Mouse (Mus musculus): ENCODE measurements around the gene Rpa2. TPM values are rescaled to one million over a fixed set of nuclear protein-coding genes. Genes with fewer than 3 reads are reported as not detected.

The Rpa2 gene
- total RNA-seq, 2 experiments from 2014 or later, result 10.8 to 13.6 TPM

DNA sequence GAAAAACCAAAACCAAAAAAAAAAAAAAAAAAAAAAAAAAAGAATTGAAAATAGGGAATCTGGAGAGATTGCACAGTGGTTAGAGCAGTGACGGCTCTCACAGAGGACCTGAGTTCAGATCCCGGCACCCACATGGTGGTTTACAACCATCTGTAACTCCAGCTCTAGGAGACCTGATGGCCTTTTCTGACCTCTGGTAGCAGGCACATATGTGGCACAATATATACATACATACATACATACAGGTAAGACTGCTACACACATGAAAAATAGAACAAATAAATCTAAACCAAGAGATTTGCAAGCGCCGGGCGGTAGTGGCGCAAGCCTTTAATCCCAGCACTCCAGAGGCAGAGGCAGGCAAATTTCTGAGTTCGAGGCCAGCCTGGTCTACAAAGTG is 35.7 kb downstream of the Rpa2 start:
- DNase-seq, result no peak

DNA sequence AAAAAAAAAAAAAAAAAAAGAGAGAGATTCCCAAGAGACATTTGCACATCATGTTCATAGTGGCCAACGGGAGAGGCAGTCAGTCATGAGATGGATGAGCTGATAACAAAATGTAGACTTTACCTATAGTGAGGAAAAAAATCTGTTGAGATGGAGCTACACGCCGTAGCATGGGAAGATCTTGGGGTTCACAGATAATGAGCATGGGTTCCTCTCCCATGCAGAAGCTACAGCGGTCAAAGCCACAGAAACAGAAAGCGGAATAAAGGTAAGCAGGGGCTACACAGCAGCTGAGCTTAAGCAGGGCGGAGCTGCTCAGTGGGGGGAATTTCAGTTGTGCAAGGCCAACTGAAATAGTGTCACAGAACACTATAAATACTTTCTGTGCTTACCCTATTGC is 36.2 kb downstream of the Rpa2 start:
- DNase-seq, result peak in 1 of 2 experiments; percentile 12

DNA sequence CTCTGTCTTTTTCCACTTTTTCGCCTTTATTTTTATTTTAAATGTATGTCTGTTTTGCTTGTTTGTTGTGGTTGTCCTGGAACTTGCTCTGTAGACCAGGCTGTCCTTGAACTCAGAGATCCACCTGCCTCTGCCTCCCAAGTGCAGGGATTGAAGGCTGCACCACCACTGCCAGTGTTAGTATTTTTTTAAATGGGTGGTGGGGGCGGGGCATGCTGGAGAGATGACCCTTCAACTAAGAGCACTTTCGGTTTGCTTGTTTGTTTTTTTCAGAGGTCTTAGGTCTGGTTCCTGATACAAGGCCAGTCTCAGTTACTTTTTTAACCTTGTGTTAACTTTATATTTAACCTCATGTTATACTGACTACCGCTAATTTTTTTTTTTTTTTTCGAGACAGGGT is 37.0 kb downstream of the Rpa2 start:
- DNase-seq, result no peak

DNA sequence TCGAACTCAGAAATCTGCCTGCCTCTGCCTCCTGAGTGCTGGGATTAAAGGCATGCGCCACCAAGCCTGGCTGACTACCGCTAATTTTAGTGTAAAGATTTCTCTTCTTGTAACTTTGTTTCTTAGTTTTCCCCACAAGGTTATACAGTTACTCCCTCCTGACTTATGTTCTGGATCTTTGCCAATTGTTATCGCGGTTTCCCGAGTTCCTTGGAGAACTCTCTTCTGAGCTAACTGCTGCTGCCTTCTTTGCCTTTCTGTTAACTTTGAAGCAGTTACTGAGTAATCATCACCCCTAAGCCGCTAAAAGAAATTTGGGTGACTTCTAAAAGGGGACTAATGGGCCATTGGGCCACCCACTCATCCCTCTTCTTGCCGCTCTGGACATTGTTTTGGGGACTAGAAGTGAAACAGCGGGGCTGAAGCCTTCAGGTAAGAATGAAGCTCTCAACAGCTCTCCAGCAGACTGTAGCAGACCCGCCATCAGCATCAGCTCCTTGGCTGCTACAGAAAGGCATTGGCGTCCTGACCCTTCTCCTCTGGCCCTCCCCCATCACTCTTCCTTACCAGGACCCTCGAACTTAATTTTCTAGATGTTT is 37.6 kb downstream of the Rpa2 start:
- no peak for DNase-seq

DNA sequence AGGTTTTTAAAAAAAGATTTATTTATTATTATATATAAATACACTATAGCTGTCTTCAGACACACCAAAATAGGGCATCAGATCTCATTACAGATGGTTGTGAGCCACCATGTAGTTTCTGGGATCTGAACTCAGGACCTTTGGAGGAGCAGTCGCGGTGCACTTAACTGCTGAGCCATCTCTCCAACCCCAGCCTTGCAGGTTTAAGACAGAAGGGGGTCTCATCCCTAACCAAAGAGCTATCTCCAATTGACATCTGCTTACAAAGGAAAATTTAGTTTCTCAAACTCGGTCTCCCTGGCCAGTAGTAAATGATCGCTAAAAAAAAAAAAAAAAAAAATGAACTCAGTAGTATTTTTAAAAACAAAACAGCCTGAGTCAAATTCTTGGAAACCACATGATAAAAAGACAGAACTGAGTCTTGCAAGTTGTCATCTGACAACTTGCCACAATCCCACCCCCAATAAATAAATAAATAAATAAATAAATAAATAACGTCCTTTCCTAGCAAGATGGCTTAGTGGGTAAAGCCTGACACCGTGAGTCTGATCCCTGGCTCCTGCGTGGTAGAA is 38.6 kb downstream of the Rpa2 start:
- DNase-seq, result no peak

DNA sequence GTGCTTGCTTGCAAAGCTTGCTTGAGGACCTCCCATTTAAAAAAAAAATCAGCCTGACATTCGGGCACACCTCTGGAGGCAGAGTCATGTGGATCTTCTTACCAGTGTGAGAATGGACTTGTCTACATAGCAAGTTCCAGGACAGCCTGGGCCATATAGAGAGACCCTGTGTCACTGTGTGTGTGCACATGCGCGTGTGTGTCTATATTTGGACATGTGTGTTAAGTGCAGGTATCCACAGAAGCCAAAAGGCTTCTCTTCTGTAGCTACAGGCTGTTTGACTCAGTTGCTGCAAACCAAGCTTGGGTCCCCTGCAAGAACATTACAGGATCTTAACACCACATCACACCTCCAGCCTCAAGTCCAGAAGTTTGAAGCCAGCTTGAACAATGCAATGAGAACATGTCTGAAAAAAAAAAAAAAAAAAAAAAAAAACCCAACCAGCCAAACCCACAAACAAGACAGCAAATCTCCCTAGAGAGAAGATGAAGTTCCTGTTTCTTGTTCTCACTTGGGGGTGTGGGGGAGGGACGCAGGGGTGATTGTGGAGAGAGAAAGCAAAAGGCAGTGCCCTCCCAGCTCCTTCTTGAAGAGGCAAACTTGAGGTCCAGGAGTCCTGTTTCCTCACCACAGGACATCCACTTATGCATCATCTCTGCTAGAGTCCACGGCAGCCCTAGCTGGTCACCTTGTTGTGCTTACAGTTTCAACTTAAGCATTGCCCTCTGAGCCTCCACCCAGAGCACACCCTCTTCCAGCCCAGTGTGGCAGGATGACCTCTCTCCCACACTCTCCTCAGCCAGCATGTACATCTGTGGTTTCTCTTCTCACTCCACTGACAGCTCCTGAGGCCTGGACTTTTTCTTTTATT is 39.9 kb downstream of the Rpa2 start:
- DNase-seq, result no peak

DNA sequence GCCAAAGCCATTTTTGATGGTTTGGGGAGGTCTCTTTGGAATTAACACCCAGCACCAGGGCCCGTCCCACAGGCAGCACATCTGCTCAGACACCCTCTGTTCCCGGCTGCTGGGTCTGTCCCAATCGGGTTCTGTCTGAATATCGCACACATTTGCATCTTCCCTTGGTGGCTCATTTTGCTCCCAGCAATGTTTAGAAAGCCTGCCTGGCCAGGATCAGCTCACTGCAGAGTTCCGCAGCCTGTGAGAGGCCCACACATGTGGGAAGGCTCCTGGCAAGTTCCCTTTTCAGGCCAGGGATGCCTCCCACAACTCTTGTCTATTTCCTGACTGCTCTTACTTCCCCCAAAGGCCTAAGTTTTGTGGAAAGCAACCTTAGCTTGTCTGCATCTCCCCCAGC is 41.5 kb downstream of the Rpa2 start:
- DNase-seq, result no peak

DNA sequence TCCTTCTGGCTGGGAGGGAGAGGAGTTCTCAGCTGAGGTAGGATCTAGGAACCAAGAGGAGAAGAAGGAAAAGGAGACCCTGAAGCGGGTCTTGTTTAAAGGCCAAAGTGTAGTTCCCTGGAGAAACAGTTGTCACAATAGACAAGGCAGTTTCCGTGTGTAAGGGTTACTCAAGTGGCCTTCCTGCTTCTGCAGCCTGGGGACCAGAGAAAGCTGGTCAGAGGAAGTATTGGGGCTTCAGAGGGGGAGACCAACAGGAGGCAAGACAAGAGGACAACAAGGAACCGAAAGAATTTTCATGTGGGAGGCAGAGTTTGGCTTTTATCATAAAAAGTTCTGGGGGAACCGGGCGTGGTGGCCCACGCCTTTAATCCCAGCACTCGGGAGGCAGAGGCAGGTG is 48.3 kb downstream of the Rpa2 start:
- DNase-seq, result no peak

DNA sequence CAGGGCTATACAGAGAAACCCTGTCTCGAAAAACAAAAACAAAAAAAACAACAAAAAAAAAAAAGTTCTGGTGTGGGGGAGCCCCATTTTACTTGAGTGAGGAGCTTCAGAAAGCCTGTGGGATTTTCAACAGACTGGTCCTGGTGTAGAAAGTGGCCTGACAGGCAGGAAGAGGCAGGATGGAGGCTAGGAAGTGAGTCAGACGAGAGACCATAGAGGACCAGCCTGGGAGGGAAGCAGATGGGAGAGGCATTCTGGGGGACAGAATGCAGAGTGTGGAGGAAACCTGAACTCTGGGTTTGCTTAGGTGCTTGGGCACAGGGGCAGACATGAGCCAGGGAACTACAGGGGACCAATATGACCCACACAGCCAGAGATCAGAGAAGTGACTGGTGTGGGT is 48.7 kb downstream of the Rpa2 start:
- no peak for DNase-seq

DNA sequence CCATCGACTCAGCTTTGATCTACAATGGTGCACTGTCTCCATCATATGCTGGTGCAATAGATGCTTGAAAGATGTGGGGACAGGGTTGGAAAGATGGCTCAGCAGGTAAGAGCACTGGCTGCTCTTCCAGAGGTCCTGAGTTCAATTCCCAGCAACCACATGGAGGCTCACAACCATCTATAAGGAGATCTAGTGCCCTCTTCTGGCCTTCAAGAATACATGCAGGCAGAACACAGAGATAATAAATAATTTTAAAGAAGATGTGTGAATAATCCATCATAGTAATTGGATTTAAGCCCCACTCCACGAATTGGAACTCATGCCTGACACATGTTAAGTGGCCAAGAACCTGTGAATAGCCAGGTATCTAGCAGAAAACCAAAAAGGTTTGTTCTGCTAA is 50.3 kb downstream of the Rpa2 start:
- no peak for DNase-seq

DNA sequence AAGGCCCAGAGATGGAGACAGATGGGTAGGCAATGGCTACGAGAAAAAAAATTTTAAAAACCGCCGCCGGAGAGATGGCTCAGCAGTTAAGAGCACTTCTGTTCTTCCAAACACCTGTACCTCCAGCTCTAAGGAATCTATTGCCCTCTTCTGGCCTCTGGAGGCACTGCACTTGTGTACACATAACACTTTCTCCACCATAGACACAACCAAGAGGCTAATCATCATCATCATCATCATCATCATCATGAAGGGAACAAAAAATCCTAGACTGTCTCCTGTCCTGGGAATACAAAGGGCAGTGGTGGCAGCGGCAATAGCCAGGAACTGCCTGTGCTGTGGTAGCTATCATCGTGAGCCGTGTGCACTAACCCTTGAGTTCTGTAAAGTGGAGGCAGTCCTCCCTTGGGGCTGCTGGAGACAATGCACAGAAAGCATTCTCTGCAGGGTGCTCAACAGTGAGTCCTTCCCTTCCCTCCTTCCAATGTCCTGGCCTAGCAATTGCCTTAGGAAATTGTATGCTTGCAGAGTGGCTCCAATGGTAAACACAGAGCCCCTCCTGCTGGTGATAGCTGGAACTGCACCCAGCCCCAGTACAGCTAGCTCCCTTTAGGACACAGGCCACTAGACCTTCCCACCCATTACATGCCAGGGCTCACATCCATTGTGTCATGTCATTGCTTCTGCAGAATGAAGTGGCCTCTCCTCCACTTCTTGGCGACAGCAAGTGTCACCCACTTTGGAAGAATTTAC is 55.7 kb downstream of the Rpa2 start:
- peak; percentile 67 to 79 for DNase-seq

Other genes starting within 250 kb of the Rpa2 start
- gene Atpif1, start 234.7 kb upstream of the Rpa2 start, total RNA-seq (2021), result 100 to 1,000 TPM; 352 to 374 TPM
- gene Dnajc8, start 232.8 kb upstream of the Rpa2 start, total RNA-seq (2021), result 10 to 100 TPM; 88.0 to 95.5 TPM
- 1 to 10 TPM; 1.6 to 2.1 TPM for gene Ptafr, start 204.3 kb upstream of the Rpa2 start, total RNA-seq (2021)
- gene Eya3, start 129.3 kb upstream of the Rpa2 start, total RNA-seq (2021), result 10 to 100 TPM; 24.6 to 28.2 TPM
- 1 to 10 TPM; 3.3 to 5.7 TPM for gene Xkr8, start 35.8 kb upstream of the Rpa2 start, total RNA-seq (2021)
- 10 to 100 TPM in 1 of 2 experiments, under 1 TPM in 1; 0.99 to 31.3 TPM for gene Smpdl3b, start 11.1 kb upstream of the Rpa2 start, total RNA-seq (2021)
- gene Themis2, start 28.1 kb downstream of the Rpa2 start, total RNA-seq (2021), result 1 to 10 TPM; 1.3 to 1.7 TPM
- 10 to 100 TPM; 43.0 to 49.3 TPM for gene Ppp1r8, start 74.8 kb downstream of the Rpa2 start, total RNA-seq (2021)
- gene Stx12, start 116.2 kb downstream of the Rpa2 start, total RNA-seq (2021), result 10 to 100 TPM; 60.9 to 64.1 TPM
- gene Fam76a, start 154.2 kb downstream of the Rpa2 start, total RNA-seq (2021), result 10 to 100 TPM; 35.5 to 38.6 TPM
- under 1 TPM; 0.30 to 0.40 TPM for gene Fgr, start 205.8 kb downstream of the Rpa2 start, total RNA-seq (2021)
- gene Ahdc1, start 242.9 kb downstream of the Rpa2 start, total RNA-seq (2021), result 10 to 100 TPM; 63.7 to 74.1 TPM